Mouse (Mus musculus): ENCODE results near the gene 4933424G06Rik. TPM values are rescaled to one million over a fixed set of nuclear protein-coding genes. Genes with fewer than 3 reads are reported as not detected.

4933424G06Rik gene
- total and polyA plus RNA-seq, 3 experiments = not detected

- TF ChIP-seq MXI1 (IDR thresholded peaks at IDR 0.05; ENCODE audit: low read depth, low read length) = no peak
- no peaks in the 10 kb centered on the region for H3K36me3 ChIP-seq (ENCODE audit: control insufficient read depth in 1 of 2, insufficient read depth in 2 of 2, low read length in 2 of 2)
- no peaks in the 10 kb centered on the region for H3K9me3 ChIP-seq (replicated peaks; ENCODE audit: insufficient read depth, low read length)
- no peak overlapping the region for H3K9ac ChIP-seq (ENCODE audit: control insufficient read depth, low read depth, low read length, poor library complexity, severe bottlenecking)
- H3K79me2 ChIP-seq (ENCODE audit: control insufficient read depth, insufficient read depth, low read length, poor library complexity) = no peaks in the 10 kb centered on the region
- H3K4me3 ChIP-seq (ENCODE audit: control insufficient read depth in 1 of 2, insufficient read depth in 1 of 2, low read depth in 2 of 2, low read length in 2 of 2) = no peak overlapping the region
- no peak for DNase-seq (ENCODE audit: low read depth, low spot score)
- H3K4me1 ChIP-seq (ENCODE audit: control insufficient read depth in 1 of 2, insufficient read depth in 2 of 2, low read length in 2 of 2) = no peaks in the 10 kb centered on the region
- no peaks in the 10 kb centered on the region; a peak in 1 of 4 replicates for H3K27me3 ChIP-seq (ENCODE audit: control insufficient read depth in 1 of 2, insufficient read depth in 2 of 2, low read length in 2 of 2)
- H3K27ac ChIP-seq (ENCODE audit: control insufficient read depth, low read depth, low read length) = no peak overlapping the region
Observed at GRCm38 (mm10) chr1:36768786-36769185, 58.8 kb downstream of the 4933424G06Rik start.

- H3K4me3 ChIP-seq (ENCODE audit: control insufficient read depth in 1 of 2, insufficient read depth in 1 of 2, low read depth in 2 of 2, low read length in 2 of 2) = no peak overlapping the region
- TF ChIP-seq ZC3H11A (IDR thresholded peaks at IDR 0.05; ENCODE audit: low read depth, low read length) (no peak), USF1 (IDR thresholded peaks at IDR 0.05; ENCODE audit: low read depth, low read length) (no peak), BHLHE40 (IDR thresholded peaks at IDR 0.05; ENCODE audit: borderline replicate concordance, low read depth, low read length) (no peak), MAX (IDR thresholded peaks at IDR 0.05; ENCODE audit: low read length) (no peak), GATA1 (IDR thresholded peaks at IDR 0.05; ENCODE audit: low read depth, low read length) (no peak), TBP (IDR thresholded peaks at IDR 0.05; ENCODE audit: low read depth, low read length) (no peak), USF2 (IDR thresholded peaks at IDR 0.05; ENCODE audit: borderline replicate concordance in 1 of 2, insufficient read depth in 1 of 2, low read depth in 1 of 2, low read length in 2 of 2) (no peak), CTCF (IDR thresholded peaks at IDR 0.05 in 2 of 3, conservative IDR thresholded peaks at IDR 0.05 in 1 of 3; ENCODE audit: control insufficient read depth in 1 of 3, insufficient read depth in 1 of 3, low read depth in 2 of 3, low read length in 3 of 3, poor library complexity in 1 of 3, severe bottlenecking in 1 of 3) (no peak), CHD1 (IDR thresholded peaks at IDR 0.05; ENCODE audit: low read depth, low read length) (no peak), SMC3 (IDR thresholded peaks at IDR 0.05; ENCODE audit: low read depth, low read length) (no peak), KAT2A (conservative IDR thresholded peaks at IDR 0.05; ENCODE audit: low read depth, low read length) (no peak), CHD2 (IDR thresholded peaks at IDR 0.05; ENCODE audit: low read length) (no peak), NRF1 (IDR thresholded peaks at IDR 0.05; ENCODE audit: insufficient read depth, low read depth, low read length, poor library complexity, severe bottlenecking) (no peak), ZMIZ1 (IDR thresholded peaks at IDR 0.05; ENCODE audit: low read depth, low read length) (no peak), TCF12 (IDR thresholded peaks at IDR 0.05; ENCODE audit: low read depth, low read length) (no peak), JUND (IDR thresholded peaks at IDR 0.05; ENCODE audit: low read depth, low read length) (no peak), HCFC1 (IDR thresholded peaks at IDR 0.05; ENCODE audit: low read depth, low read length) (no peak)
- H3K4me1 ChIP-seq (ENCODE audit: control insufficient read depth in 1 of 2, insufficient read depth in 2 of 2, low read length in 2 of 2) = no peaks in the 10 kb centered on the region
Observed at GRCm38 (mm10) chr1:36769951-36770350, 60.0 kb downstream of the 4933424G06Rik start.

More at GRCm38 (mm10) chr1:36769951-36770350, 60.0 kb downstream of the 4933424G06Rik start:
- no peaks in the 10 kb centered on the region for H3K36me3 ChIP-seq (ENCODE audit: control insufficient read depth in 1 of 2, insufficient read depth in 2 of 2, low read length in 2 of 2)
- H3K9me3 ChIP-seq (replicated peaks; ENCODE audit: insufficient read depth, low read length) = no peaks in the 10 kb centered on the region
- no peak overlapping the region for H3K27ac ChIP-seq (ENCODE audit: control insufficient read depth, low read depth, low read length)
- no peak for DNase-seq (ENCODE audit: low read depth, low spot score)
- H3K79me2 ChIP-seq (ENCODE audit: control insufficient read depth, insufficient read depth, low read length, poor library complexity) = no peaks in the 10 kb centered on the region
- no peaks in the 10 kb centered on the region; a peak in 1 of 4 replicates for H3K27me3 ChIP-seq (ENCODE audit: control insufficient read depth in 1 of 2, insufficient read depth in 2 of 2, low read length in 2 of 2)
- no peak overlapping the region for H3K9ac ChIP-seq (ENCODE audit: control insufficient read depth, low read depth, low read length, poor library complexity, severe bottlenecking)
